Mouse (Mus musculus) kidney, embryonic 14.5 days (tissue): ENCODE results near the gene Ccdc130. TPM values are rescaled to one million over a fixed set of nuclear protein-coding genes. Genes with fewer than 3 reads are reported as not detected.
"Not testable (repeated sequence)": the region's sequence is repeated elsewhere in the genome, so short reads cannot be mapped to it uniquely, and the experiment has no call there.

Experiments used
- ATAC-seq: fragments of 200-750 bp; cut with Nextera tagmentation; 2 replicates; pipeline ENCODE4 v1.8.0; 2017; ENCODE audit warnings: moderate number of reproducible peaks, mild to moderate bottlenecking, moderate TSS enrichment, moderate library complexity; ENCODE audit not compliant: low FRiP score, low TSS enrichment
- H3K27ac ChIP-seq: fragments of 300-500 bp; sonication (generic); 2 replicates; pipeline ENCODE4 v1.5.1; 2014; ENCODE audit warnings: low read depth, mild to moderate bottlenecking, low read length, moderate library complexity, mixed read lengths
- H3K27me3 ChIP-seq: fragments of 300-500 bp; sonication (generic); 2 replicates; pipeline ENCODE4 v1.6.1; 2014; ENCODE audit warnings: mild to moderate bottlenecking, low read length; ENCODE audit not compliant: control insufficient read depth, insufficient read depth
- H3K36me3 ChIP-seq: fragments of 300-500 bp; sonication (generic); 2 replicates; pipeline ENCODE4 v1.6.1; 2014; ENCODE audit warnings: low read length, mixed read lengths; ENCODE audit not compliant: control insufficient read depth, insufficient read depth
- H3K4me1 ChIP-seq: fragments of 300-500 bp; sonication (generic); 2 replicates; pipeline ENCODE4 v1.6.1; 2014; ENCODE audit warnings: low read length, mixed read lengths; ENCODE audit not compliant: control insufficient read depth, insufficient read depth
- H3K4me2 ChIP-seq: fragments of 300-500 bp; sonication (generic); replicated peaks from 2 replicates; pipeline ENCODE4 v1.6.1; 2014; ENCODE audit warnings: low read depth, mild to moderate bottlenecking, low read length
- H3K4me3 ChIP-seq: fragments of 300-500 bp; sonication (generic); 2 replicates; pipeline ENCODE4 v1.5.1; 2014; ENCODE audit warnings: mild to moderate bottlenecking, low read length
- H3K9ac ChIP-seq: fragments of 300-500 bp; sonication (generic); 2 replicates; pipeline ENCODE4 v1.6.1; 2014; ENCODE audit warnings: low read depth, mild to moderate bottlenecking, low read length, moderate library complexity
- H3K9me3 ChIP-seq: fragments of 300-500 bp; sonication (generic); 2 replicates; pipeline ENCODE4 v1.6.1; 2016; ENCODE audit warnings: low read length; ENCODE audit not compliant: control insufficient read depth
- WGBS: fragments of 180-500 bp; shearing (Covaris S2); extraction: QIAGEN DNeasy Blood & Tissue Kit; methylation state at CpG from one replicate; pipeline ENCODE4 v1.1.7; 2014; 5-methylcytosine and 5-hydroxymethylcytosine counted together
- polyA plus RNA-seq: library from polyadenylated mRNA; unstranded; fragments of >200 nt; fragmentation: Nextera tagmentation; extraction: Ambion mirVana; gene quantifications from 2 replicates; pipeline ENCODE4 v1.2.1, GENCODE M21; 2014

The Ccdc130 gene
- polyA plus RNA-seq: 15.4 and 21.1 TPM in 2 replicates

GRCm38 (mm10) chr8:84269950-84270773, at the start of gene Ccdc130:
Gene Ccdc130 (minus strand): TSS chr8:84270380.
- WGBS: under 1% methylated on average over 44 of the region's 44 CpGs
- Histone ChIP-seq H3K9ac (peak within 1 kb of the TSS; percentile 78), H3K27ac (no peak within 1 kb of the TSS), H3K4me2 (peak within 1 kb of the TSS; percentile 74), H3K4me1 (peaks cover 4% of the 10 kb centered on the region; the same call in 1 of the 2 replicates), H3K4me3 (peak within 1 kb of the TSS; percentile 79), H3K9me3 (no peaks in the 10 kb centered on the region), H3K36me3 (peaks cover 16% of the 10 kb centered on the region; the same call in 1 of the 2 replicates), H3K27me3 (no peaks in the 10 kb centered on the region)
- ATAC-seq: peak; percentile 100

GRCm38 (mm10) chr8:84308376-84308775, 38.2 kb upstream of the Ccdc130 start:
- Histone ChIP-seq H3K36me3 (no peaks in the 10 kb centered on the region), H3K4me3 (no peak overlapping the region), H3K9me3 (no peaks in the 10 kb centered on the region), H3K4me1 (no peaks in the 10 kb centered on the region), H3K27me3 (no peaks in the 10 kb centered on the region), H3K27ac (no peak overlapping the region), H3K9ac (no peak overlapping the region), H3K4me2 (no peak overlapping the region)
- no peak for ATAC-seq
- WGBS: 35% methylated on average over 3 of the region's 3 CpGs

- Histone ChIP-seq H3K9me3 (peaks cover 2% of the 10 kb centered on the region; the same call in 1 of the 2 replicates), H3K36me3 (no peaks in the 10 kb centered on the region), H3K4me2 (no peak overlapping the region), H3K4me3 (no peak overlapping the region), H3K27me3 (no peaks in the 10 kb centered on the region), H3K9ac (no peak overlapping the region), H3K4me1 (no peaks in the 10 kb centered on the region), H3K27ac (no peak overlapping the region)
- 81% methylated on average over 2 of the region's 2 CpGs for WGBS
- ATAC-seq: no peak
These were observed 33.8 kb upstream of the Ccdc130 start for GRCm38 (mm10) chr8:84303951-84304350.

GRCm38 (mm10) chr8:84297029-84297785, 27.0 kb upstream of the Ccdc130 start:
- Histone ChIP-seq H3K4me3 (no peak overlapping the region), H3K9ac (no peak overlapping the region), H3K27ac (no peak overlapping the region), H3K4me2 (no peak overlapping the region), H3K4me1 (no peaks in the 10 kb centered on the region), H3K27me3 (no peaks in the 10 kb centered on the region), H3K9me3 (peaks cover 2% of the 10 kb centered on the region; the same call in 1 of the 2 replicates), H3K36me3 (no peaks in the 10 kb centered on the region)
- WGBS: 76% methylated on average over 5 of the region's 5 CpGs
- ATAC-seq: no peak

GRCm38 (mm10) chr8:84291688-84292087, 21.5 kb upstream of the Ccdc130 start:
- Histone ChIP-seq H3K27ac (no peak overlapping the region), H3K4me1 (no peaks in the 10 kb centered on the region), H3K36me3 (no peaks in the 10 kb centered on the region), H3K4me3 (no peak overlapping the region), H3K27me3 (no peaks in the 10 kb centered on the region), H3K9me3 (no peaks in the 10 kb centered on the region), H3K4me2 (no peak overlapping the region), H3K9ac (no peak overlapping the region)
- 26% methylated on average over 8 of the region's 8 CpGs for WGBS
- ATAC-seq: no peak

GRCm38 (mm10) chr8:84291086-84291485, 20.9 kb upstream of the Ccdc130 start:
- Histone ChIP-seq H3K4me1 (no peaks in the 10 kb centered on the region), H3K4me3 (no peak overlapping the region), H3K36me3 (no peaks in the 10 kb centered on the region), H3K9me3 (no peaks in the 10 kb centered on the region), H3K27ac (no peak overlapping the region), H3K4me2 (no peak overlapping the region), H3K27me3 (no peaks in the 10 kb centered on the region), H3K9ac (no peak overlapping the region)
- ATAC-seq: no peak
- 72% methylated on average over 5 of the region's 5 CpGs for WGBS

- no peak overlapping the region for H3K27ac ChIP-seq
- no peaks in the 10 kb centered on the region for H3K27me3 ChIP-seq
- no peak overlapping the region for H3K4me2 ChIP-seq
- H3K36me3 ChIP-seq: no peaks in the 10 kb centered on the region
- H3K4me1 ChIP-seq: peaks cover 5% of the 10 kb centered on the region
- no peak overlapping the region for H3K4me3 ChIP-seq
- ATAC-seq: no peak
- WGBS: 67% methylated on average over 2 of the region's 2 CpGs
- H3K9ac ChIP-seq: no peak overlapping the region
- H3K9me3 ChIP-seq: no peaks in the 10 kb centered on the region
These were observed 18.7 kb upstream of the Ccdc130 start for GRCm38 (mm10) chr8:84288892-84289291.

- H3K4me2 ChIP-seq, H3K4me3 ChIP-seq, H3K9me3 ChIP-seq, H3K27me3 ChIP-seq, H3K4me1 ChIP-seq, H3K9ac ChIP-seq, H3K36me3 ChIP-seq: not testable (repeated sequence)
- WGBS: 63% methylated on average over 5 of the region's 5 CpGs
- 0 out of 2 replicates have a peak overlapping the region, but pooled peaks have one; percentile 26 for H3K27ac ChIP-seq
- ATAC-seq: 0 out of 2 replicates have a peak, but pooled peaks have one; percentile 64
These were observed 15.5 kb upstream of the Ccdc130 start for GRCm38 (mm10) chr8:84285665-84286064.
